ENCODE assay signal across 14 mouse cellular contexts in genomic region chr1:153922571-153923021, GRCm38 (mm10). TPM values are rescaled to one million over a fixed set of nuclear protein-coding genes. Genes with fewer than 3 reads are reported as not detected.
DNase-seq lines count a peak whose midpoint lies in the region; TF ChIP-seq lines count a peak whose summit lies in the region.
"Had no signal": no experiment of that assay in that cellular context is flagged by ENCODE, and none has a peak within 500 bp of the region (broad histone marks: within the 10 kb centered on the region; RNA-seq: fewer than 3 reads in every experiment).

No protein-coding gene starts in this region.

- peak; percentile 24 to 40 for DNase-seq in cerebellum, postnatal 10 days
- no peak for DNase-seq in cerebellum, adult 9-10 months
- peak; percentile 61 to 70 for DNase-seq in adrenal gland, postnatal 36 days
- peak; percentile 69 for DNase-seq in heart, adult 8-10 months (ENCODE audit: low spot score)
- DNase-seq in heart, postnatal 36 days = peak; percentile 49 to 52
- DNase-seq in cerebellum, adult 18-20 months = no peak
- no peak for DNase-seq in right cerebral cortex, adult 2 months (ENCODE audit: low spot score in 2 of 2)
- no peak for DNase-seq in left cerebral cortex, adult 2 months (ENCODE audit: extremely low spot score in 1 of 2, low spot score in 2 of 2)
- DNase-seq: kidney, adult 2 months; right cerebral cortex, adult 18-20 months had no signal

- H3K4me3 ChIP-seq in left cerebral cortex, adult 2 months = no peak overlapping the region
- H3K4me3 ChIP-seq: embryonic facial prominence, embryonic 13.5 days; limb, embryonic 15.5 days had no signal

- no peak for TF ChIP-seq CTCF in left cerebral cortex, adult 2 months (IDR thresholded peaks at IDR 0.05)

- no peak overlapping the region for H3K27ac ChIP-seq in left cerebral cortex, adult 2 months
- H3K27ac ChIP-seq: embryonic facial prominence, embryonic 13.5 days; limb, embryonic 15.5 days had no signal

- intact Hi-C loops in heart, postnatal 36 days (cut with DNase I) = loop anchor here (5.0 kb wide), 1 partner anchor 110 kb away; no protein-coding TSS in a partner anchor
- intact Hi-C loops in left cerebral cortex, adult 2 months (cut with DNase I) = no loop called here

RNA-seq across cellular contexts. Expression of gene Teddm2, which starts 22.6 kb away (rescaled TPM):
- total RNA-seq in adrenal gland, postnatal 36 days (2021) = under 1 TPM; 0.30 to 0.36 TPM
- total RNA-seq in heart, adult 8-10 months (2022) = 1 to 10 TPM in 2 of 4 experiments, under 1 TPM in 2; 0.78 to 1.1 (median 0.91) TPM
- 1 to 10 TPM in 1 of 2 experiments, under 1 TPM in 1; 0.78 to 1.1 TPM for total RNA-seq in heart, postnatal 36 days (2021)
- total RNA-seq in left cerebral cortex, adult 2 months (2021) = 1 to 10 TPM; 3.4 to 3.9 TPM

RNA-seq across cellular contexts. Expression of gene Glul, which starts 22.9 kb away (rescaled TPM):
- total RNA-seq in adrenal gland, postnatal 36 days (2021) = 1,000 to 10,000 TPM; 1,103 to 1,248 TPM
- total RNA-seq in heart, adult 8-10 months (2022) = 100 to 1,000 TPM; 505 to 758 (median 680) TPM
- 100 to 1,000 TPM; 611 to 674 TPM for total RNA-seq in heart, postnatal 36 days (2021)
- total RNA-seq in left cerebral cortex, adult 2 months (2021) = 1,000 to 10,000 TPM; 1,896 to 2,040 TPM

RNA-seq across cellular contexts. Expression of gene Teddm1a, which starts 31.1 kb away (rescaled TPM):
- total RNA-seq in adrenal gland, postnatal 36 days (2021) = not detected
- not detected for total RNA-seq in heart, adult 8-10 months (2022)
- total RNA-seq in heart, postnatal 36 days (2021) = not detected
- total RNA-seq in left cerebral cortex, adult 2 months (2021) = not detected
- total RNA-seq: ES-E14; layer of hippocampus, adult 8-10 months had no signal

RNA-seq across cellular contexts. Expression of gene Teddm1b, which starts 48.5 kb away (rescaled TPM):
- total RNA-seq in adrenal gland, postnatal 36 days (2021) = not detected
- total RNA-seq in heart, adult 8-10 months (2022) = not detected
- total RNA-seq in heart, postnatal 36 days (2021) = not detected
- total RNA-seq in left cerebral cortex, adult 2 months (2021) = under 1 TPM; 0.14 to 0.18 TPM
- total RNA-seq: layer of hippocampus, adult 8-10 months had no signal

Comparison
In these comparisons a context has a peak if more than half of its experiments do, and no peak if none do; other contexts are left out.
1. DNase-seq: peak in cerebellum, postnatal 10 days (2 of 2), adrenal gland, postnatal 36 days (2 of 2), heart, adult 8-10 months (single experiment) and heart, postnatal 36 days (2 of 2); none in cerebellum, adult 9-10 months (single experiment), cerebellum, adult 18-20 months (0 of 2), right cerebral cortex, adult 2 months (0 of 2) and left cerebral cortex, adult 2 months (0 of 2).